Mouse (Mus musculus) bone marrow, adult 2 months (tissue): ENCODE measurements at regions not wholly inside any gene's neighbourhood (a gene's known extent, or its start where the extent isn't known, plus 50 kb on each side); places are given as distances from the start of the nearest gene placed in this dataset.

ENCODE experiments used
- H3K27ac ChIP-seq: fragments of 200-500 bp; 2 replicates; pipeline ENCODE4 v1.5.1; 2012; ENCODE audit warnings: low read depth, mild to moderate bottlenecking, control low read depth, inconsistent platforms, low read length; ENCODE audit not compliant: control insufficient read depth, poor library complexity, insufficient read depth
- H3K4me1 ChIP-seq: fragments of 200-500 bp; 2 replicates; pipeline ENCODE4 v1.6.1; 2011; ENCODE audit warnings: low read length; ENCODE audit not compliant: control insufficient read depth, insufficient read depth
- H3K4me3 ChIP-seq: fragments of 200-500 bp; replicated peaks from 2 replicates; pipeline ENCODE3; 2011; ENCODE audit warnings: mild to moderate bottlenecking, low read depth, low read length, control low read depth; ENCODE audit not compliant: control insufficient read depth
- CTCF ChIP-seq: fragments of 200-500 bp; IDR thresholded peaks from 2 replicates; pipeline ENCODE4 v1.5.1; 2011; ENCODE audit warnings: low read length, control low read depth; ENCODE audit not compliant: control insufficient read depth, insufficient read depth
- POLR2A ChIP-seq: fragments of 200-500 bp; IDR thresholded peaks from 2 replicates; pipeline ENCODE4 v1.6.1; 2011; ENCODE audit warnings: low read depth, mild to moderate bottlenecking, control low read depth, low read length, borderline replicate concordance; ENCODE audit not compliant: control insufficient read depth
- WGBS: fragments of 180-500 bp; shearing (Covaris S2); methylation state at CpG from one replicate; pipeline ENCODE4 v1.1.7; 2018; 5-methylcytosine and 5-hydroxymethylcytosine counted together

- Histone ChIP-seq H3K27ac (no peak overlapping the region), H3K4me1 (no peaks in the 10 kb centered on the region), H3K4me3 (no peak overlapping the region)
- WGBS: 81% methylated on average over 1 of the region's 1 CpGs
- no peak for TF ChIP-seq POLR2A
- no peak for TF ChIP-seq CTCF
These were observed 226.7 kb upstream of the Il12b start for GRCm38 (mm10) chr11:44173196-44173595.

- Histone ChIP-seq H3K4me1 (no peaks in the 10 kb centered on the region), H3K4me3 (no peak overlapping the region), H3K27ac (no peak overlapping the region)
- TF ChIP-seq CTCF: no peak
- TF ChIP-seq POLR2A: no peak
- WGBS: 0% methylated on average over 2 of the region's 2 CpGs
These were observed 225.3 kb upstream of the Il12b start for GRCm38 (mm10) chr11:44174548-44174947.

GRCm38 (mm10) chr11:44179711-44180110 is 220.2 kb upstream of the Il12b start:
- 78% methylated on average over 3 of the region's 3 CpGs for WGBS
- H3K27ac ChIP-seq: no peak overlapping the region
- TF ChIP-seq CTCF (no peak), POLR2A (no peak)
- H3K4me3 ChIP-seq: no peak overlapping the region
- no peaks in the 10 kb centered on the region; the same call in 1 of the 2 replicates for H3K4me1 ChIP-seq

- 10% methylated on average over 3 of the region's 3 CpGs for WGBS
- Histone ChIP-seq H3K4me3 (no peak overlapping the region), H3K4me1 (no peaks in the 10 kb centered on the region; the same call in 1 of the 2 replicates), H3K27ac (no peak overlapping the region)
- TF ChIP-seq POLR2A: no peak
- no peak for TF ChIP-seq CTCF
These were observed 216.0 kb upstream of the Il12b start for GRCm38 (mm10) chr11:44183823-44184222.

GRCm38 (mm10) chr11:44185218-44185890 is 214.5 kb upstream of the Il12b start:
- no peak overlapping the region for H3K4me3 ChIP-seq
- no peak overlapping the region for H3K27ac ChIP-seq
- WGBS: 83% methylated on average over 9 of the region's 9 CpGs
- H3K4me1 ChIP-seq: no peaks in the 10 kb centered on the region; the same call in 1 of the 2 replicates
- TF ChIP-seq POLR2A: no peak
- TF ChIP-seq CTCF: no peak

- Histone ChIP-seq H3K4me1 (no peaks in the 10 kb centered on the region; the same call in 1 of the 2 replicates), H3K27ac (no peak overlapping the region), H3K4me3 (no peak overlapping the region)
- 82% methylated on average over 2 of the region's 2 CpGs for WGBS
- TF ChIP-seq CTCF (no peak), POLR2A (no peak)
These were observed 211.7 kb upstream of the Il12b start for GRCm38 (mm10) chr11:44188202-44188601.

- WGBS: 58% methylated on average over 9 of the region's 9 CpGs
- no peak overlapping the region for H3K27ac ChIP-seq
- no peaks in the 10 kb centered on the region for H3K4me1 ChIP-seq
- no peak overlapping the region for H3K4me3 ChIP-seq
- no peak for TF ChIP-seq CTCF
- no peak for TF ChIP-seq POLR2A
These were observed 206.1 kb upstream of the Il12b start for GRCm38 (mm10) chr11:44193806-44194205.

- no peak overlapping the region for H3K27ac ChIP-seq
- no peak for TF ChIP-seq CTCF
- TF ChIP-seq POLR2A: no peak
- H3K4me1 ChIP-seq: no peaks in the 10 kb centered on the region
- H3K4me3 ChIP-seq: no peak overlapping the region
- WGBS: 75% methylated on average over 2 of the region's 2 CpGs
These were observed 197.1 kb upstream of the Il12b start for GRCm38 (mm10) chr11:44202716-44203115.

- Histone ChIP-seq H3K27ac (no peak overlapping the region), H3K4me3 (no peak overlapping the region), H3K4me1 (no peaks in the 10 kb centered on the region)
- no peak for TF ChIP-seq POLR2A
- TF ChIP-seq CTCF: no peak
- 7% methylated on average over 3 of the region's 3 CpGs for WGBS
These were observed 195.5 kb upstream of the Il12b start for GRCm38 (mm10) chr11:44204384-44204783.

GRCm38 (mm10) chr11:44206866-44207265 is 193.0 kb upstream of the Il12b start:
- TF ChIP-seq POLR2A (no peak), CTCF (no peak)
- WGBS: 21% methylated on average over 4 of the region's 4 CpGs
- no peaks in the 10 kb centered on the region for H3K4me1 ChIP-seq

More at GRCm38 (mm10) chr11:44206866-44207265, 193.0 kb upstream of the Il12b start:
- H3K27ac ChIP-seq: no peak overlapping the region
- no peak overlapping the region for H3K4me3 ChIP-seq
